Mouse (Mus musculus): ENCODE data around the gene Tagln.

DNA sequence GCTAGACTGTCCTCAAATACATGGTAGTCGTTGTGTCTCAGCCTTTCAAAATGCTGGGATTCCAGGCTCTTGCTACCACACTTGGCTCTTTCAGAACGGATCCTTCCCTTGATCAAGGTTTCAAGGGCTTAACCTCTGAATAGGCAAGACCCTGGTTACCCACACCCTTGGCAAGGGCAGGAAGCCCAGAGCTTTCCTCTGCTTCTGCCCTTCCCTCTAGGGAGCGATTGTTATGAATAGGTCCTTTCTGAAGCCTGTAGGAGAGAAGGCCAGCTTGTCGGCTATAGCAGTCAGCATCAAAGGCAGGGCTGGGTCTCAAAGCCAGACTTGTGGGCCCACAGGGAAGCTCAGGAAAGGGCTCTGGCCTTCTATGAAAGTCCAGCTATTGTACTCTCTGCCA lies 23.0 kb upstream of the Tagln start:
- TF ChIP-seq CTCF (IDR thresholded peaks at IDR 0.05; ENCODE audit: low read depth) (no peak), EP300 (optimal IDR thresholded peaks at IDR 0.05) (no peak)

Data from stomach, postnatal 0 days (tissue).